Mouse (Mus musculus) adrenal gland, postnatal 36 days (tissue): ENCODE measurements at regions not wholly inside any gene's neighbourhood (a gene's known extent, or its start where the extent isn't known, plus 50 kb on each side); places are given as distances from the start of the nearest gene placed in this dataset.

Experiments used
- DNase-seq, 2 experiments: peaks; one replicate each; pipeline ENCODE4 v3.0.0; 2021; ENCODE audit warnings: mixed read lengths in 1 of 2

- no peak for DNase-seq
Observed at GRCm38 (mm10) chr3:27815201-27815695, 80.9 kb downstream of the Tmem212 start.

- no peak for DNase-seq
Observed at GRCm38 (mm10) chr3:27804271-27804670, 91.9 kb downstream of the Tmem212 start.

GRCm38 (mm10) chr3:27791633-27791951, 80.5 kb upstream of the Fndc3b start:
- no peak for DNase-seq

- no peak for DNase-seq
Observed at GRCm38 (mm10) chr3:27790932-27791632, 80.0 kb upstream of the Fndc3b start.

- DNase-seq = no peak
Observed at GRCm38 (mm10) chr3:27783926-27784325, 72.8 kb upstream of the Fndc3b start.

- no peak for DNase-seq
Observed at GRCm38 (mm10) chr3:27783476-27783875, 72.4 kb upstream of the Fndc3b start.

- peak in 1 of 2 experiments; percentile 4 for DNase-seq
Observed at GRCm38 (mm10) chr3:27782056-27782765, 71.1 kb upstream of the Fndc3b start.

- no peak for DNase-seq
Observed at GRCm38 (mm10) chr3:27779892-27780291, 68.8 kb upstream of the Fndc3b start.

- DNase-seq = no peak
Observed at GRCm38 (mm10) chr3:27777751-27778150, 66.6 kb upstream of the Fndc3b start.

- DNase-seq = no peak
Observed at GRCm38 (mm10) chr3:27773176-27773575, 62.1 kb upstream of the Fndc3b start.

- no peak for DNase-seq
Observed at GRCm38 (mm10) chr3:27769438-27769837, 58.3 kb upstream of the Fndc3b start.

- peak; percentile 7 to 26 for DNase-seq
Observed at GRCm38 (mm10) chr3:27767188-27767587, 56.1 kb upstream of the Fndc3b start.

- DNase-seq = peak; percentile 39 to 53
Observed at GRCm38 (mm10) chr3:27766421-27766820, 55.3 kb upstream of the Fndc3b start.

- DNase-seq = peak; percentile 24 to 43
Observed at GRCm38 (mm10) chr3:27765929-27766328, 54.8 kb upstream of the Fndc3b start.

- DNase-seq = no peak
Observed at GRCm38 (mm10) chr3:27764556-27764955, 53.4 kb upstream of the Fndc3b start.

- DNase-seq = no peak
Observed at GRCm38 (mm10) chr3:27761031-27761430, 49.9 kb upstream of the Fndc3b start.
